Mouse (Mus musculus) left cerebral cortex, adult 11 months (tissue): Measurements from ENCODE around the gene Slc16a4.
"Not testable (repeated sequence)": the region's sequence is repeated elsewhere in the genome, so short reads cannot be mapped to it uniquely, and the experiment has no call there.

Experiments
- DNase-seq: peaks from one replicate; pipeline ENCODE4 v3.0.0; 2022; ENCODE audit warnings: low spot score

The Slc16a4 gene

GRCm38 (mm10) chr3:107295672-107296360, 4.8 kb downstream of the Slc16a4 start:
- DNase-seq: no peak

- DNase-seq: not testable (repeated sequence)
These were observed 5.9 kb downstream of the Slc16a4 start for GRCm38 (mm10) chr3:107296917-107297316.

GRCm38 (mm10) chr3:107317338-107317737, 26.3 kb downstream of the Slc16a4 start:
- DNase-seq: no peak

DNA sequence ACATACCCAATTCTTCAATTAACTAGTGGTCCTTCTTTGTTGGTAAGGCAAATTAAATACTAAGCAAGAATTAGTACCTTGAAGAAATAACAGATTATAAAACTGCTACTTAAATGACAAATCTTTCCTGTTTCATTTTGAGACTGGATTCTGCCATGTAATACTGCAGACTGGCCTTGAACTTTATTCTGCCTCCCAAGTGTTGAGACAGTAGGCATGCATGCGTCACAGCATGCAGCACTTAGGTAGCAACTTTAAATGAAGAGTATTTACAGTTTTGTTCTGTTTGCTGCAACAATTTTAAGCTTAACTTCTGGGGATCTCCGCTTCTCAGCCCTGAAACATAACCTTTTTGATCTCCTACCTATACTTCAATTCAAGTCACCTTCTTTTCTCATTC, 30.1 kb downstream of the Slc16a4 start:
- DNase-seq: no peak

GRCm38 (mm10) chr3:107321776-107322175, 30.7 kb downstream of the Slc16a4 start:
- no peak for DNase-seq

GRCm38 (mm10) chr3:107326442-107326841, 35.4 kb downstream of the Slc16a4 start:
- no peak for DNase-seq

GRCm38 (mm10) chr3:107330503-107331424, 39.7 kb downstream of the Slc16a4 start:
- no peak for DNase-seq

GRCm38 (mm10) chr3:107331746-107332126, 40.7 kb downstream of the Slc16a4 start:
- DNase-seq: no peak

DNA sequence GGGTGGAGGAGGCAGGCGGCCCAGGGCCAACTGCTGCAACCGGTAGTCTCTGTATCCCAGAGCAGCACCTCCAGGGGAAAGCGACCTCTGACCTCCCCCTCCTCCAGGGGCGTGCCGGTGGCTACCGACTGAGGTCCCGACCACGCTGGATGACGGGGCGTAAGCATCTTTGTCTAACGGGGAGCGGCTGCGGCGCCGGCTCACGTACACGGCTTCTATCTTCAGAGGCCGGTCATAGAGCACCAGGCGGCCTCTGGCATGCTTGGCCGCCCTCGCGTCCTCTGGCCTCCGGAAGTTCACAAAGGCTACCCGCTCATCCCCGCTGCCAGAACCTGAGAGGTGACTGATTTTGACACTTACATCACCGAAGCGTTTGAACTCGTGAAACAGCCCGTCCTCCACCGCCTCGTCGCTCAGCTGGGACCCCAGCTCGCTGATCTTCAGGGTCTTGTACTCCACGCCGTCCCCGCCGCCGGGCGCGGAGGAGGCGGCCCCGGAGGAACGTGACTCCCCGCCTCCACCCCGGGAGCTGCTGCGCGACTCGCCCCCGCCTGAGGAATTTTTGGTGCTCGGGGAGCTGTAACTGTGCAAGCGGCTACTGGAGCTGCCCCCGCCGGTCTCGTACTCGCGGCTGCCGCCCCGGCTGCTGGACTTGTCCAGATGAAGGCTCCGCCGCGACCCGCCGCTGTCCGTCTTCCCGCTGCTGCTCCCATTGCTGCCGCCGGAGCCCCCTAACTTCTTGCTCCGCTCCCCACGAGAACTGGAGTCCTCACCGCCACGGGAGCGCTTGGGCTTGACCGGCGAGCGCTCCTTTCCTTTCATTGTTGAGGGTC, 41.3 kb downstream of the Slc16a4 start:
- peak; percentile 29 for DNase-seq

- peak; percentile 99 for DNase-seq
These were observed 41.9 kb downstream of the Slc16a4 start for GRCm38 (mm10) chr3:107332960-107333380.

GRCm38 (mm10) chr3:107333381-107334201, 42.6 kb downstream of the Slc16a4 start, which contains the start of gene Rbm15:
Gene Rbm15 (minus strand): TSS chr3:107333673.
- DNase-seq: peak; percentile 99

- DNase-seq: no peak
These were observed 43.3 kb downstream of the Slc16a4 start for GRCm38 (mm10) chr3:107334202-107334934.

- DNase-seq: no peak
These were observed 52.9 kb downstream of the Slc16a4 start for GRCm38 (mm10) chr3:107343971-107344370.

DNA sequence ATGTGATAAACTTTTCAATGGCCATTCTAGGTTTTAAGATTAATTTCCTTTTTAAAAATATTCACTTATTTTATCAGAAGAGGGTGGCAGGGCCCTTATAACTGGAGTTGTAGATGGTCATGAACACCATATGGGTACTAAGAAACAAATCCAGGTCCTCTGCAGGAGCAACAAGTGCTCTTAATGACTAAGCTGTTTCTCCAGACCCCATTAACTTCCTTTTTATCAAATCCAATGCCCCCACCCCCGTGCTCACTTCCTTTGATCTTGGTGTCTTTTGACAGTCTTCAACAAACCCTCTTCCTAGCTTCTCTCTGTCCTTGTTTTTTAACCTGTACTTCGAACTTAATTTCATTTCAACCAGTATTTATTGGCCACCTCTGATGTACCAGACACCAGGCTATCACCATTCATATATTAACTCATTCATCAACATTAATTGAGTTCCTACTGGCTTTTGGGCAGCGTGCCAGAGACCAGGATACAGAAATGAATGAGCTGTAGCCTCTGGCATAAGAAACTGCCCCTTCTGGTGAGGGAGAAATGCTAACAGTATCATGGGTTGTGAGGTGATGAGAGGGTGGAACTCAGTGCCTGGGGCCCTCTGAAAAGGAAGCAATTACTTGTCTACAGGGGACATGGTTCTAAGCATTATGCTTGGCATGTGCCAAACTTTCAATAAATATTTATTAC, 54.1 kb downstream of the Slc16a4 start:
- no peak for DNase-seq

DNA sequence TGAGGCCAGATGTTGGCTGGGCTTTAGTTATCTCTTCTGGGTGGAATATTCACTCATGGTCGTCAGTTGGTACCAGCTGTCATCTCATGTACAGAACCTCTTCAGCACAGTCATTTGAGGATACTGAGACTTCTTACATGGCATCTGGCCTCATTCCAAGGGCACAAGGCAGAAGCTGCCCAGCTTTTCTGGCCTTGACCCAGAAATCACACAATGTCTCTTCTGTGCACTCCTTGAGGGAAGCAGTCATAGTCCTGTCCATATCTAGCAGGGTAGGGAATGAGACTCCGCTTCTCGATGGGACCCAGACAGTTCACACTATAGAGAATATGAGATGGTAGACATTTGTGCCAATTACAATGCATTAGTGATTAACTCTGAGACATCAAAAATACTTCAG, 58.0 kb downstream of the Slc16a4 start:
- DNase-seq: no peak

DNA sequence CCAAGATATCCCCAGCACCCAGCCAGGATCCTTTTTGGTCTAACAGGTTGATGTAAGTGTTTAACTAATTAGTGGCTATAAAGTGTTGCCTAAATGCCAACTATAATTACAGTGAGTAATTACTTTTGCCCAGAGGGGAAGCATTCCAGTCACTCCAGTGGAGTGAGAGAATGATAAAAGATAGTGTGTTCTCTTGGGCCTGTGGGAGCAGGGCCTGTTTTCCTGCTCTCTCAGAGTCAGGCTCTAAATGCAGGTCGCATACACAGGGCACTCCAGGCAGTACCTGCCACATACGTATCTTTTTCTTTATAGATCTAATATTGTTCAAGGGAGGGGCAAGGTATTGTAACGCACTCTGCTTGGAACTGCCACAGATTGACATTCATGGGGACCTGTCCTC, 60.7 kb downstream of the Slc16a4 start:
- DNase-seq: no peak

GRCm38 (mm10) chr3:107355618-107356260, 64.7 kb downstream of the Slc16a4 start:
- DNase-seq: no peak

- DNase-seq: peak; percentile 56
These were observed 66.0 kb downstream of the Slc16a4 start for GRCm38 (mm10) chr3:107356964-107357441.

GRCm38 (mm10) chr3:107357700-107358234, 66.7 kb downstream of the Slc16a4 start:
- no peak for DNase-seq
